Mouse (Mus musculus): ENCODE results near the gene Tmem184a. TPM values are rescaled to one million over a fixed set of nuclear protein-coding genes. Genes with fewer than 3 reads are reported as not detected.

Tmem184a gene
- polyA plus RNA-seq, 1 experiment, result 7.2 TPM

DNA sequence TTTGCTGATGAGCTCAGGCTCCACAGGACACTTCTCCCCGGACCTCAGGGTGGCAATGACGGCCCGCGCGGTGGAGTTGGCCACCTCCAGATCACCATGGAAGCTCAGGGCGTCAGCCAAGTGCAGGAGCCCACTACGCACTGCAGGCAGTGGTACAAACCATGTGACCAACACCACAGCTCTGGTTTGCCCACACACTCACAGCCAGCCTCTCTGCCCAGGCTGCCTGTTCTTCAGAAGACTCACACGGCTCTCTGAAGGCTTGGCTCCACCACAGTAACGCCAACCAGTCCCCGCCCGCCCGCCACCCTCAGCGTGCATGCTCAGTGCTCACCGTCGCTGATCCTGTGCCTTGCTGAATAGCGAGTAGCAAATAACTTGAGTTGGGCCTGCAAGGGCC, 61.6 kb downstream of the Tmem184a start:
- Histone ChIP-seq H3ac (ENCODE audit: control insufficient read depth, insufficient read length) (no peak overlapping the region), H3K27me3 (ENCODE audit: control insufficient read depth, insufficient read depth, insufficient read length) (no peaks in the 10 kb centered on the region), H3K36me3 (ENCODE audit: control insufficient read depth, insufficient read depth) (no peaks in the 10 kb centered on the region), H3K79me2 (ENCODE audit: control insufficient read depth, insufficient read depth) (no peaks in the 10 kb centered on the region), H3K4me2 (ENCODE audit: low read depth) (no peak overlapping the region), H3K4me3 (no peak overlapping the region)
- TF ChIP-seq MAX (IDR thresholded peaks at IDR 0.05; ENCODE audit: low read depth) (no peak), USF1 (IDR thresholded peaks at IDR 0.05; ENCODE audit: low read depth) (no peak), MYOD1 (IDR thresholded peaks at IDR 0.05; ENCODE audit: control insufficient read depth in 1 of 3, insufficient read length in 2 of 3, low read depth in 2 of 3) (no peak), TCF12 (IDR thresholded peaks at IDR 0.05; ENCODE audit: insufficient read depth, poor library complexity, severe bottlenecking) (no peak), SRF (IDR thresholded peaks at IDR 0.05; ENCODE audit: control insufficient read depth, insufficient read length, low read depth) (no peak), TCF3 (IDR thresholded peaks at IDR 0.05; ENCODE audit: insufficient read length, low read depth) (no peak), CEBPB (IDR thresholded peaks at IDR 0.05; ENCODE audit: insufficient read depth, poor library complexity, severe bottlenecking) (no peak), REST (IDR thresholded peaks at IDR 0.05; ENCODE audit: insufficient read depth, insufficient read length) (no peak), E2F4 (IDR thresholded peaks at IDR 0.05; ENCODE audit: insufficient read depth) (no peak), MYOG (IDR thresholded peaks at IDR 0.05; ENCODE audit: control insufficient read depth in 1 of 3, insufficient read depth in 1 of 3, insufficient read length in 2 of 3, low read depth in 2 of 3) (no peak), POLR2AphosphoS2 (IDR thresholded peaks at IDR 0.05; ENCODE audit: insufficient read length, low read depth) (no peak), POLR2A (IDR thresholded peaks at IDR 0.05; ENCODE audit: insufficient read length, low read depth) (no peak)

DNA sequence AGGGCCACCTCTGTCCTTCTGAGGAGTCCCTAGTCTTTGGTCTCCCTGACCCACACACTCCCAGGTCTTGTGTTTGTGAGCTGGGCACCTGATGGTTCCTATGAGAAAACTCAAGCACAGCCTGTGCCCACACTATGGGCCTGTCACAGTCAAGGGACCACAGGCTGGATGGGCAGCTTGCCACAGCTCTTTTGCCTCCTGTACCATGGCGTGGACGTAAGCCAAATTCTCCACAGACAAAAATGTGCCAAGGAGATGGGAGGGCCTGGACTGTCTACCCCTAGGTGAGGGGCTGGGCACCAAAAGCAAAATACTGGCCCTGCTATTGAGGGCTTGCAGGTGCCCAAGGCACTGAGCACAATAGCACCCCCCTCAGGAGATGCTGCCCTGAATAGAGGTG, 63.1 kb downstream of the Tmem184a start:
- Histone ChIP-seq H3K4me3 (no peak overlapping the region), H3K79me2 (ENCODE audit: control insufficient read depth, insufficient read depth) (no peaks in the 10 kb centered on the region), H3ac (ENCODE audit: control insufficient read depth, insufficient read length) (no peak overlapping the region), H3K4me2 (ENCODE audit: low read depth) (no peak overlapping the region), H3K36me3 (ENCODE audit: control insufficient read depth, insufficient read depth) (no peaks in the 10 kb centered on the region), H3K27me3 (ENCODE audit: control insufficient read depth, insufficient read depth, insufficient read length) (no peaks in the 10 kb centered on the region)
- TF ChIP-seq POLR2AphosphoS2 (IDR thresholded peaks at IDR 0.05; ENCODE audit: insufficient read length, low read depth) (no peak), TCF3 (IDR thresholded peaks at IDR 0.05; ENCODE audit: insufficient read length, low read depth) (no peak), REST (IDR thresholded peaks at IDR 0.05; ENCODE audit: insufficient read depth, insufficient read length) (no peak), MYOG (IDR thresholded peaks at IDR 0.05; ENCODE audit: control insufficient read depth in 1 of 3, insufficient read depth in 1 of 3, insufficient read length in 2 of 3, low read depth in 2 of 3) (no peak), TCF12 (IDR thresholded peaks at IDR 0.05; ENCODE audit: insufficient read depth, poor library complexity, severe bottlenecking) (no peak), POLR2A (IDR thresholded peaks at IDR 0.05; ENCODE audit: insufficient read length, low read depth) (no peak), E2F4 (IDR thresholded peaks at IDR 0.05; ENCODE audit: insufficient read depth) (no peak), MAX (IDR thresholded peaks at IDR 0.05; ENCODE audit: low read depth) (no peak), USF1 (IDR thresholded peaks at IDR 0.05; ENCODE audit: low read depth) (no peak), CEBPB (IDR thresholded peaks at IDR 0.05; ENCODE audit: insufficient read depth, poor library complexity, severe bottlenecking) (no peak), MYOD1 (IDR thresholded peaks at IDR 0.05; ENCODE audit: control insufficient read depth in 1 of 3, insufficient read length in 2 of 3, low read depth in 2 of 3) (no peak), SRF (IDR thresholded peaks at IDR 0.05; ENCODE audit: control insufficient read depth, insufficient read length, low read depth) (no peak)

DNA sequence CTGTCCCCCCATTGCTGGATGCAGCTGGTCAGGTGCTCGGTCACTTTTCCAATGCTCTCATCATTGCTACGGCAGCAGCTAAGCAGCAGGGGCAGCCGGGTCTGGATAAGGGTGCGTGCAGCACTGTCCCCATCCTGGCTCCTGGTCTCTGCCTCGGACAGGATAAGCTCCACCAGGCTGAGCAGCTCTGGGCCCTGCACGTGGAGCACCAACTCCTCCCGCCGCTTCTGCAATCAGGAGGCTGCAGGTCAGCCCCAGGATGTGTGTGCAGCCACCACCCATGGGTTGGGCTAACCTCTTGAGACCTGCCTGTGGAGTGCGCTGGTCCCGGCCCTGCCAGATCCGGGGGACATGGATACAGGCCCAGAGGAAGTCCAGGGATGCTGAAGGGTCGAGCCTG, 63.6 kb downstream of the Tmem184a start:
- no peak for TF ChIP-seq MYOD1 (IDR thresholded peaks at IDR 0.05; ENCODE audit: control insufficient read depth in 1 of 3, insufficient read length in 2 of 3, low read depth in 2 of 3)
- no peak for TF ChIP-seq MAX (IDR thresholded peaks at IDR 0.05; ENCODE audit: low read depth)
- TF ChIP-seq MYOG (IDR thresholded peaks at IDR 0.05; ENCODE audit: control insufficient read depth in 1 of 3, insufficient read depth in 1 of 3, insufficient read length in 2 of 3, low read depth in 2 of 3), result no peak
- TF ChIP-seq E2F4 (IDR thresholded peaks at IDR 0.05; ENCODE audit: insufficient read depth), result no peak
- TF ChIP-seq CEBPB (IDR thresholded peaks at IDR 0.05; ENCODE audit: insufficient read depth, poor library complexity, severe bottlenecking), result no peak
- TF ChIP-seq SRF (IDR thresholded peaks at IDR 0.05; ENCODE audit: control insufficient read depth, insufficient read length, low read depth), result no peak
- TF ChIP-seq TCF3 (IDR thresholded peaks at IDR 0.05; ENCODE audit: insufficient read length, low read depth), result no peak
- Histone ChIP-seq H3K36me3 (ENCODE audit: control insufficient read depth, insufficient read depth) (no peaks in the 10 kb centered on the region), H3K4me3 (no peak overlapping the region), H3K4me2 (ENCODE audit: low read depth) (no peak overlapping the region), H3ac (ENCODE audit: control insufficient read depth, insufficient read length) (no peak overlapping the region), H3K79me2 (ENCODE audit: control insufficient read depth, insufficient read depth) (no peaks in the 10 kb centered on the region), H3K27me3 (ENCODE audit: control insufficient read depth, insufficient read depth, insufficient read length) (no peaks in the 10 kb centered on the region)

DNA sequence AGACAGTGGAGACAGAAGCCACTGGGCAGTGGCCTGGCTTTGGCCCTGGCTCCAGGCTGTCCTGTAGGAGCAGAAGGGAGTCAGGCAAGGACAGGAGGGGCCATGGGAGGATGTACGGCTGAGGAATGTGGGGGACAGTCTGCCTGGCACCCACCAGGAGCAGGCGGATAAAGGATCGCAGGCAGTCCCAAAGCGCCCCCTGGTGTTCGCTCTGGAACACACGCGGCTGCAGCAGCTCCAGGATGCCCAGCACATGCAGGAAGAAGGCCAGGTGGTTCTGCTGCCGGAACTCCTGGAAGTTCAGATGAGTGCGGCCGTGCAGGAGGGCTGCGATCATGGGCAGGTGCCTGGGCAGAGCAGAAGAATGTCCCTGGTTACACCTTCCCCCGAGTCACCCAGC, 65.0 kb downstream of the Tmem184a start:
- H3ac ChIP-seq (ENCODE audit: control insufficient read depth, insufficient read length), result no peak overlapping the region
- H3K27me3 ChIP-seq (ENCODE audit: control insufficient read depth, insufficient read depth, insufficient read length), result no peaks in the 10 kb centered on the region
- TF ChIP-seq MYOD1 (IDR thresholded peaks at IDR 0.05; ENCODE audit: control insufficient read depth in 1 of 3, insufficient read length in 2 of 3, low read depth in 2 of 3) (no peak), MAX (IDR thresholded peaks at IDR 0.05; ENCODE audit: low read depth) (no peak), E2F4 (IDR thresholded peaks at IDR 0.05; ENCODE audit: insufficient read depth) (no peak), MYOG (IDR thresholded peaks at IDR 0.05; ENCODE audit: control insufficient read depth in 1 of 3, insufficient read depth in 1 of 3, insufficient read length in 2 of 3, low read depth in 2 of 3) (no peak)
- no peaks in the 10 kb centered on the region for H3K36me3 ChIP-seq (ENCODE audit: control insufficient read depth, insufficient read depth)
- no peaks in the 10 kb centered on the region for H3K79me2 ChIP-seq (ENCODE audit: control insufficient read depth, insufficient read depth)
- H3K4me3 ChIP-seq, result no peak overlapping the region
- no peak overlapping the region for H3K4me2 ChIP-seq (ENCODE audit: low read depth)

Other genes with a start within 250 kb of the Tmem184a start
- gene Micall2, start 83.6 kb downstream of the Tmem184a start, polyA plus RNA-seq (2012; fragmentation: generic; extraction: Trizol), result 6.1 TPM
- gene Ints1, start 44.2 kb downstream of the Tmem184a start, polyA plus RNA-seq (2012; fragmentation: generic; extraction: Trizol), result 46.4 TPM
- 19.8 TPM for gene Mafk, start 28.4 kb downstream of the Tmem184a start, polyA plus RNA-seq (2012; fragmentation: generic; extraction: Trizol)
- gene Gm26938, start 6.5 kb upstream of the Tmem184a start, polyA plus RNA-seq (2012; fragmentation: generic; extraction: Trizol), result not detected
- gene Psmg3, start 7.0 kb upstream of the Tmem184a start, polyA plus RNA-seq (2012; fragmentation: generic; extraction: Trizol), result 57.7 TPM
- gene Elfn1, start 88.0 kb upstream of the Tmem184a start, polyA plus RNA-seq (2012; fragmentation: generic; extraction: Trizol), result 0.10 TPM

Measured in myocyte (in vitro differentiated cells).